Mouse (Mus musculus): ENCODE data around the gene Cul4b. TPM values are rescaled to one million over a fixed set of nuclear protein-coding genes. Genes with fewer than 3 reads are reported as not detected.
"Not testable (repeated sequence)": the region's sequence is repeated elsewhere in the genome, so short reads cannot be mapped to it uniquely, and the experiment has no call there.

Cul4b gene
- polyA plus RNA-seq, 1 experiment from 2014 or later, result 22.2 TPM

DNA sequence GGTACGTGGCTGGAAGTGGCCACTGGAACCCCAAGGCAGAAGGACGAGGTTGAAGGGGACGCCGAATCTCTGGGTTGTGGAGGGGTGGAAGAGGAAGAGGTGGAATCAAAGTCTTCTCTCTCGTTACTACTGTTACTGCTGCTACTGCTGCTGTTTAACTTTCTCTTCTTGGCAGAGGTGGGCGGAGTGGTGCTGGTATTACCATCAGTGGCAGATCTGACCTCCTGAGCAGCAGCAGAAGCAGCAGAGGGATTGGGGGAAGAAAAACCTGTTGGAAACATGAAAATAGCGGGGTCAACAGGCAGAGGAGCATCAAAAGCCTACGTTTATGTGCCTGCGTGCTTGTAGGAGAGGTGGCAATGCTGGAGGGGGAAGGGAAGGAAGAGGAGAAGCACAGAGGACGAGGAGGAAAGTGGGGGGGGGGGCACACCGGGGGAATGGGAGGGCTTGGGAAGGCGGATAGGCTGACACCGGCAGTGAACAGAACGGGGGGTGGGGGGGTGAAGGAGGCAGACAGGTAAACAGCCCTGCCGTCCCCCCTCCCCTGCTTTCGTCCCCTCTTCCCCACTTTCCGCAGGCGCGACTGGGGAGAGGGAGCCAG, 12.0 kb downstream of the Cul4b start:
- Histone ChIP-seq H3K27me3 (replicated peaks) (no peaks in the 10 kb centered on the region), H3K27ac (peak overlapping the region; percentile 96), H3K9ac (peak overlapping the region; percentile 19), H3K4me2 (peak overlapping the region; percentile 56), H3K36me3 (no peaks in the 10 kb centered on the region), H3K9me3 (no peaks in the 10 kb centered on the region), H3K4me3 (replicated peaks) (peak overlapping the region; percentile 56), H3K4me1 (no peaks in the 10 kb centered on the region)
- no peak for ATAC-seq (ENCODE audit: insufficient read depth, low FRiP score, low read depth)
- WGBS, result 18% methylated on average over 13 of the region's 19 CpGs

DNA sequence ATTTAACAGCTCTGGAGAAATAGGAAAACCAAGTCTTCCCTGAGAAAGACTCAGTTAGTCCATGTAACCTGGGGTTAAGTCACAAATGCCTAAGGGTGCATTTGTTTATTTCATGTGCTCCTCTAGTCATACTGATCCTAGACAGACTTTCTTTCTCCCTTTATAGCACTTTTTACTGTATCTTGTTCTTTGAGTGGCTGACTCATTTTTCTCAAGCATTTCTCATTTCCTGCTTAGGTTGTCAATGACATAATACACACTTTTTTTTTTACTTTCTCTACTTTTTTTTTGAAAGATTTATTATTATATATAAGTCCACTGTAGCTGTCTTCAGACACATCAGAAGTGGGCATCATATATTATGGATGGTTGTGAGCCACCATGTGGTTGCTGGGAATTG, 22.7 kb downstream of the Cul4b start:
- Histone ChIP-seq H3K4me2 (no peak overlapping the region), H3K4me3 (replicated peaks) (no peak overlapping the region), H3K9me3 (no peaks in the 10 kb centered on the region), H3K9ac (no peak overlapping the region), H3K4me1 (no peaks in the 10 kb centered on the region), H3K27me3 (replicated peaks) (no peaks in the 10 kb centered on the region), H3K36me3 (no peaks in the 10 kb centered on the region), H3K27ac (no peak overlapping the region)
- ATAC-seq (ENCODE audit: insufficient read depth, low FRiP score, low read depth), result no peak

DNA sequence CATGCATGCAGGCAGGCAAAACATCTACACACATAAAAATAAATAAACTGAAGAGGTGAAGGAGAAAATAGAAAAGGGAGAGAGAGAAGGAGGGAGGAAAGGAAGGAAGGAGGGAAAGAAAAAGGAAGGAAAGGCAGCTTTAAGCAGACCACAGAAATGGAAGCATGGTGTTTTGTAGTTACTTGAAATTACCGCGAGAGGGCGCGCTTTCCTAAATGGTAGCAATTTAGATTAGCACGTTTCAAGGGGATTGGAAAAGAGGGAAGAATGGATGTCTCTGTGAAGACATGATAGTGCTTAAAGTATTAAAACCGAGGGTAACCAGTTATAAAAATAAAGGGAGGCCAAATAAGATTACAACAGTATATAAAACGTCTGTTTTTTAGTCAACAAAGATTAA, 61.4 kb downstream of the Cul4b start:
- ATAC-seq (ENCODE audit: insufficient read depth, low FRiP score, low read depth), result no peak
- no peaks in the 10 kb centered on the region for H3K36me3 ChIP-seq
- H3K4me3 ChIP-seq (replicated peaks), result no peak overlapping the region
- WGBS, result 4% methylated on average over 7 of the region's 7 CpGs
- no peaks in the 10 kb centered on the region for H3K9me3 ChIP-seq
- no peaks in the 10 kb centered on the region for H3K4me1 ChIP-seq
- no peaks in the 10 kb centered on the region for H3K27me3 ChIP-seq (replicated peaks)
- no peak overlapping the region for H3K27ac ChIP-seq
- no peak overlapping the region for H3K4me2 ChIP-seq
- H3K9ac ChIP-seq, result no peak overlapping the region

- Histone ChIP-seq H3K36me3 (no peaks in the 10 kb centered on the region), H3K4me3 (replicated peaks) (no peak overlapping the region), H3K9me3 (no peaks in the 10 kb centered on the region), H3K9ac (no peak overlapping the region), H3K27me3 (replicated peaks) (no peaks in the 10 kb centered on the region), H3K27ac (no peak overlapping the region), H3K4me2 (no peak overlapping the region), H3K4me1 (no peaks in the 10 kb centered on the region)
- ATAC-seq (ENCODE audit: insufficient read depth, low FRiP score, low read depth), result no peak
- 88% methylated on average over 14 of the region's 14 CpGs for WGBS
These were observed 71.2 kb downstream of the Cul4b start for GRCm38 (mm10) chrX:38504846-38505245.

DNA sequence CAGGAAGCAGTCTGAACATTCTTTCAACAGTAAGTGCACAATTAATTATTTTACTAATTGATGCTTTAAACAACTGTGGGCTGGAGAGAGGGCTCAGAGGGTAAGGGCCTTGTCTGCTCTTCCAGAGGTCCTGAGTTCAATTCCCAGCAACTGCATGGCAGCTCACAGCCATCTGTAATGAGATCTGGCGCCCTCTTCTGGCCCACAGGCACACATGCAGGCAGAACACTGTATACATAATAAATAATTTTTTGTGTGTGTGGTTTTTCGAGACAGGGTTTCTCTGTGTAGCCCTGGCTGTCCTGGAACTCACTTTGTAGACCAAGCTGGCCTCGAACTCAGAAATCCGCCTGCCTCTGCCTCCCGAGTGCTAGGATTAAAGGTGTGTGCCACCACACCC, 73.8 kb downstream of the Cul4b start:
- H3K4me2 ChIP-seq, result not testable (repeated sequence)

GRCm38 (mm10) chrX:38485464-38485863, 90.5 kb downstream of the Cul4b start:
- not testable (repeated sequence) for H3K27ac ChIP-seq; H3K36me3 ChIP-seq; H3K9me3 ChIP-seq; ATAC-seq (ENCODE audit: insufficient read depth, low FRiP score, low read depth); H3K4me3 ChIP-seq (replicated peaks); H3K27me3 ChIP-seq (replicated peaks); H3K9ac ChIP-seq; H3K4me1 ChIP-seq
- WGBS, result 37% methylated on average over 20 of the region's 20 CpGs
- peak overlapping the region; percentile 30; the same call in 1 of the 2 replicates for H3K4me2 ChIP-seq

More for the DNA sequence above, 73.8 kb downstream of the Cul4b start:
- not testable (repeated sequence) for H3K27me3 ChIP-seq (replicated peaks); H3K9ac ChIP-seq; H3K36me3 ChIP-seq; ATAC-seq (ENCODE audit: insufficient read depth, low FRiP score, low read depth); H3K27ac ChIP-seq; H3K4me3 ChIP-seq (replicated peaks); H3K9me3 ChIP-seq; H3K4me1 ChIP-seq
- 73% methylated on average over 5 of the region's 5 CpGs for WGBS

Other genes with a start within 250 kb of the Cul4b start
- gene Lamp2, start 119.7 kb downstream of the Cul4b start, polyA plus RNA-seq (2015; fragmentation: Nextera tagmentation; extraction: Ambion mirVana), result 143 and 145 TPM in 2 replicates
- 88.7 and 91.1 TPM in 2 replicates for gene Mcts1, start 24.4 kb upstream of the Cul4b start, polyA plus RNA-seq (2015; fragmentation: Nextera tagmentation; extraction: Ambion mirVana)
- gene C1galt1c1, start 58.9 kb upstream of the Cul4b start, polyA plus RNA-seq (2015; fragmentation: Nextera tagmentation; extraction: Ambion mirVana), result 44.4 and 44.7 TPM in 2 replicates
- gene 6030498E09Rik, start 196.5 kb upstream of the Cul4b start, polyA plus RNA-seq (2015; fragmentation: Nextera tagmentation; extraction: Ambion mirVana), result not detected in 2 replicates

Measured in stomach, embryonic 15.5 days (tissue).